Mouse (Mus musculus) ES-E14 (cell line): ENCODE results near the gene Nmnat1. TPM values are rescaled to one million over a fixed set of nuclear protein-coding genes. Genes with fewer than 3 reads are reported as not detected.
"Not testable (repeated sequence)": the region's sequence is repeated elsewhere in the genome, so short reads cannot be mapped to it uniquely, and the experiment has no call there.

ENCODE experiments used
- DNase-seq: peaks from one replicate; pipeline ENCODE4 v3.0.0-alpha.2; 2013; ENCODE audit warnings: low read depth, low spot score
- H3K27ac ChIP-seq: 2 replicates; pipeline ENCODE4 v1.5.1; 2012; ENCODE audit warnings: low read depth, mild to moderate bottlenecking, low read length, moderate library complexity, mixed read lengths; ENCODE audit not compliant: poor library complexity, insufficient read depth, severe bottlenecking
- H3K36me3 ChIP-seq: 2 replicates; pipeline ENCODE4 v1.6.1; 2012; ENCODE audit warnings: mild to moderate bottlenecking, low read length, moderate library complexity, mixed read lengths; ENCODE audit not compliant: control insufficient read depth, poor library complexity, insufficient read depth, severe bottlenecking
- H3K4me1 ChIP-seq, 2 experiments: fragments of 150-350 bp in 1 of 2; sonication (generic) in 1 of 2; 2 replicates each; pipeline ENCODE4 v1.6.1; 2012; ENCODE audit warnings: low read length in 2 of 2, mild to moderate bottlenecking in 1 of 2, mixed read lengths in 1 of 2; ENCODE audit not compliant: control insufficient read depth in 2 of 2, insufficient read depth in 2 of 2, poor library complexity in 1 of 2
- H3K4me3 ChIP-seq, 2 experiments: fragments of 150-350 bp in 1 of 2; sonication (generic) in 1 of 2; 2 replicates each; pipeline ENCODE4 v1.5.1; 2012; ENCODE audit warnings: low read length in 2 of 2, low read depth in 1 of 2, mild to moderate bottlenecking in 1 of 2, mixed read lengths in 1 of 2; ENCODE audit not compliant: insufficient read depth in 1 of 2, poor library complexity in 1 of 2, severe bottlenecking in 1 of 2
- H3K9ac ChIP-seq: 2 replicates; pipeline ENCODE4 v1.6.1; 2012; ENCODE audit warnings: low read depth, mild to moderate bottlenecking, low read length, mixed read lengths; ENCODE audit not compliant: poor library complexity, insufficient read depth, severe bottlenecking
- H3K9me3 ChIP-seq: fragments of 150-350 bp; sonication (generic); 2 replicates; pipeline ENCODE4 v1.6.1; 2012; ENCODE audit warnings: low read depth, mild to moderate bottlenecking, low read length; ENCODE audit not compliant: control insufficient read depth, insufficient read depth
- CHD2 ChIP-seq: IDR thresholded peaks from 2 replicates; pipeline ENCODE4 v1.6.1; 2014; ENCODE audit warnings: mild to moderate bottlenecking, low read depth, low read length, inconsistent platforms
- HCFC1 ChIP-seq: IDR thresholded peaks from 2 replicates; pipeline ENCODE4 v1.6.1; 2012; ENCODE audit warnings: low read length, inconsistent platforms, borderline replicate concordance; ENCODE audit not compliant: insufficient read depth
- MAFK ChIP-seq: IDR thresholded peaks from 2 replicates; pipeline ENCODE4 v1.6.1; 2014; ENCODE audit warnings: mild to moderate bottlenecking, low read depth, low read length, inconsistent platforms; ENCODE audit not compliant: insufficient read depth
- ZC3H11A ChIP-seq: IDR thresholded peaks from 2 replicates; pipeline ENCODE4 v1.6.1; 2012; ENCODE audit warnings: low read depth, mild to moderate bottlenecking, inconsistent platforms, low read length, borderline replicate concordance
- ZNF384 ChIP-seq: IDR thresholded peaks from 2 replicates; pipeline ENCODE4 v1.6.1; 2012; ENCODE audit warnings: low read depth, low read length, inconsistent platforms
- in situ Hi-C, 2 experiments: fragments of 600-800 bp; cut with MboI; formaldehyde crosslinking; loops; one replicate each; pipeline ENCODE4 v1.15.1; 2025; ENCODE audit warnings: low sequenced_read_pairs in 2 of 2, inconsistent platforms in 1 of 2; ENCODE audit not compliant: unreplicated experiment in 2 of 2
- total RNA-seq: library from RNA; depleted of rRNA; stranded (reverse); fragments of 300-350 nt; gene quantifications from 2 replicates; pipeline ENCODE4 v1.2.3, GENCODE M21; 2012

Nmnat1 gene
- total RNA-seq, 1 experiment: 11.0 TPM

- in situ Hi-C loops: no loop called here
- Histone ChIP-seq H3K4me3 (no peak overlapping the region), H3K4me1 (peaks cover 0 to 8% of the 10 kb centered on the region in 2 experiments; a peak in 2 of 4 replicates), H3K9me3 (no peaks in the 10 kb centered on the region), H3K36me3 (no peaks in the 10 kb centered on the region), H3K27ac (no peak overlapping the region), H3K9ac (no peak overlapping the region)
- no peak for DNase-seq
- TF ChIP-seq HCFC1 (no peak), MAFK (no peak), ZNF384 (no peak), ZC3H11A (no peak), CHD2 (no peak)
These were observed 23.3 kb downstream of the Nmnat1 start for GRCm38 (mm10) chr4:149461579-149462304.

DNA sequence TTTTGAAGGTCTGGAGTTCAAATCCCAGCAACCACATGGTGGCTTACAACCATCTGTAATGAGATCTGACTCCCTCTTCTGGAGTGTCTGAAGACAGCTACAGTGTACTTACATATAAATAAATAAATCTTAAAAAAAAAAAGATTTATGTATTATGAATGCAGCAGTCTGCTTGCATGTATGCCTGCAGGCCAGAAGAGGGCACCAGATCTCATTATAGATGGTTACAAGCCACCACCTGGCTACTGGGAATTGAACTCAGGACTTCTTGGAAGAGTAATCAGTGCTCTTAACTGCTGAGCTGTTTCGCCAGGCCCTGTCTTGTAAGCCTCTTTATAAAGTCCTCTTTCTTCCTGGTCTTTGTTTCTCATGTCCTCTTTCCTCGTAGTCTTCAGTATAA is 24.5 kb downstream of the Nmnat1 start:
- H3K4me1 ChIP-seq, in situ Hi-C loops, DNase-seq, H3K9me3 ChIP-seq, H3K27ac ChIP-seq, H3K36me3 ChIP-seq, H3K9ac ChIP-seq, H3K4me3 ChIP-seq: not testable (repeated sequence)

DNA sequence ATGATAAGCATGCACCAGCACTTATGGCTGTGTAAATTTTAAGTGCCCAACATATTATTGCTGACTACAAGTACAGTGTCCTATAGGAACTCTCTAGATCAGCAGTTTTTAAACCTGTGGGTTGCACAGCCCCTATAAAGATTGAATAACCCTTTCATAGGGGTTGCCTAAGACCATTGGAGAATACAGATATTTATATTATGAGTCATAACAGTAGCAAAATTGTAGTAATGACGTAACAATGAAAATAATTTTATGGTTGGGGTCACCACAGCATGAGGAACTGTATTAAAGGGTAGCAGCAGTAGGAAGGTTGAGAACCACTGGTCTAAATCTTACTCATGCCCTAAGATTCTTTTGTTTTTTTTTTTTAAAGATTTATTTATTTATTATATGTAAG is 25.6 kb downstream of the Nmnat1 start:
- Histone ChIP-seq H3K9me3 (no peaks in the 10 kb centered on the region), H3K4me3 (no peak overlapping the region), H3K4me1 (peaks cover 0 to 5% of the 10 kb centered on the region in 2 experiments; a peak in 2 of 4 replicates), H3K36me3 (no peaks in the 10 kb centered on the region), H3K9ac (no peak overlapping the region), H3K27ac (no peak overlapping the region)
- no peak for DNase-seq
- in situ Hi-C loops: no loop called here
- TF ChIP-seq ZNF384 (no peak), MAFK (no peak), ZC3H11A (no peak), CHD2 (no peak), HCFC1 (no peak)

GRCm38 (mm10) chr4:149458526-149458925 is 26.5 kb downstream of the Nmnat1 start:
- in situ Hi-C loops: no loop called here
- no peak overlapping the region for H3K9ac ChIP-seq
- no peaks in the 10 kb centered on the region for H3K9me3 ChIP-seq
- H3K4me1 ChIP-seq: peaks cover 0 to 8% of the 10 kb centered on the region in 2 experiments; a peak in 2 of 4 replicates
- no peak for DNase-seq
- TF ChIP-seq HCFC1: no peak
- no peak for TF ChIP-seq ZC3H11A
- TF ChIP-seq CHD2: no peak
- TF ChIP-seq MAFK: no peak
- TF ChIP-seq ZNF384: no peak
- H3K36me3 ChIP-seq: no peaks in the 10 kb centered on the region
- H3K27ac ChIP-seq: no peak overlapping the region
- H3K4me3 ChIP-seq: no peak overlapping the region
